Mouse (Mus musculus) liver, embryonic 14.5 days (tissue): ENCODE data around the gene Anpep. TPM values are rescaled to one million over a fixed set of nuclear protein-coding genes. Genes with fewer than 3 reads are reported as not detected.

Experiments
- ATAC-seq: fragments of 200-750 bp; cut with Nextera tagmentation; 2 replicates; pipeline ENCODE4 v1.8.0; 2017; ENCODE audit warnings: moderate number of reproducible peaks, mild to moderate bottlenecking, moderate library complexity; ENCODE audit not compliant: insufficient read depth
- DNase-seq, 3 experiments: peaks; one replicate each; pipeline ENCODE4 v3.0.0-alpha.2; 2012 to 2013; ENCODE audit warnings: low read depth in 3 of 3, low spot score in 3 of 3
- H3K27ac ChIP-seq: fragments of 300-500 bp; sonication (generic); 2 replicates; pipeline ENCODE4 v1.5.1; 2014; ENCODE audit warnings: moderate library complexity, mild to moderate bottlenecking, control low read depth, inconsistent platforms
- H3K27me3 ChIP-seq: fragments of 300-500 bp; sonication (generic); 2 replicates; pipeline ENCODE4 v1.6.1; 2014; ENCODE audit warnings: mild to moderate bottlenecking, low read length, moderate library complexity; ENCODE audit not compliant: control insufficient read depth, insufficient read depth
- H3K36me3 ChIP-seq: fragments of 300-500 bp; sonication (generic); replicated peaks from 2 replicates; pipeline ENCODE4 v1.6.1; 2014; ENCODE audit warnings: low read depth; ENCODE audit not compliant: control insufficient read depth, insufficient read depth
- H3K4me1 ChIP-seq, 2 experiments: fragments of 200-500 bp in 1 of 2; fragments of 300-500 bp in 1 of 2; sonication (generic) in 1 of 2; replicated peaks; 2 replicates each; pipeline ENCODE4 v1.6.1; 2012 to 2014; ENCODE audit warnings: antibody characterized with exemption in 1 of 2, inconsistent platforms in 1 of 2, low read length in 1 of 2; ENCODE audit not compliant: control insufficient read depth in 2 of 2, insufficient read depth in 2 of 2
- H3K4me2 ChIP-seq: fragments of 300-500 bp; sonication (generic); 2 replicates; pipeline ENCODE4 v1.6.1; 2014; ENCODE audit warnings: low read depth, mild to moderate bottlenecking, control low read depth, moderate library complexity
- H3K4me3 ChIP-seq, 2 experiments: fragments of 200-500 bp in 1 of 2; fragments of 300-500 bp in 1 of 2; sonication (generic) in 1 of 2; 2 replicates each; pipeline ENCODE4 v1.5.1; 2012 to 2014; ENCODE audit warnings: low read depth in 2 of 2, low read length in 2 of 2, mild to moderate bottlenecking in 2 of 2, control low read depth in 1 of 2, inconsistent platforms in 1 of 2, moderate library complexity in 1 of 2; ENCODE audit not compliant: insufficient read depth in 1 of 2
- H3K9ac ChIP-seq: fragments of 300-500 bp; sonication (generic); replicated peaks from 2 replicates; pipeline ENCODE4 v1.6.1; 2014; ENCODE audit warnings: mild to moderate bottlenecking, control low read depth, moderate library complexity
- H3K9me3 ChIP-seq: fragments of 300-500 bp; sonication (generic); 2 replicates; pipeline ENCODE4 v1.6.1; 2016; ENCODE audit warnings: low read length, mixed read lengths; ENCODE audit not compliant: control insufficient read depth
- CTCF ChIP-seq: IDR thresholded peaks from 2 replicates; pipeline ENCODE4 v1.5.1; 2016; ENCODE audit warnings: antibody characterized with exemption, low read depth, control low read depth
- EP300 ChIP-seq: IDR thresholded peaks from 2 replicates; pipeline ENCODE4 v1.6.1; 2016; ENCODE audit warnings: antibody characterized with exemption, low read depth
- WGBS: fragments of 180-500 bp; shearing (Covaris S2); extraction: QIAGEN DNeasy Blood & Tissue Kit; methylation state at CpG from one replicate; pipeline ENCODE4 v1.1.7; 2014; ENCODE audit not compliant: insufficient replicate concordance; 5-methylcytosine and 5-hydroxymethylcytosine counted together
- polyA plus RNA-seq, 2 experiments: library from polyadenylated mRNA; depleted of rRNA in 1 of 2; stranded (reverse) in 1 of 2; unstranded in 1 of 2; fragments of >200 nt; fragmentation: Nextera tagmentation in 1 of 2; extraction: Ambion mirVana in 1 of 2; gene quantifications; 2 replicates each; pipeline versions ENCODE4 v1.2.1 to v1.2.3; 2012 to 2014

The Anpep gene
- polyA plus RNA-seq, 2 experiments, result 14.9 to 16.9 TPM

GRCm38 (mm10) chr7:79810611-79811506, 50.0 kb downstream of the Anpep start, which contains the start of gene Mesp2:
Gene Mesp2 (plus strand): TSS chr7:79810727.
- Histone ChIP-seq H3K9me3 (no peaks in the 10 kb centered on the region), H3K4me3 (0 out of 4 replicates have a peak within 1 kb of the TSS, but pooled peaks of 1 of the 2 experiments have one; percentile 6), H3K4me1 (no peaks in the 10 kb centered on the region), H3K27me3 (peaks cover 6% of the 10 kb centered on the region), H3K9ac (no peak within 1 kb of the TSS), H3K4me2 (peak within 1 kb of the TSS; percentile 40), H3K27ac (no peak within 1 kb of the TSS), H3K36me3 (no peaks in the 10 kb centered on the region)
- WGBS, result 10% methylated on average over 71 of the region's 71 CpGs
- peak; percentile 20 to 23 (median 22) for DNase-seq
- peak; percentile 31; the same call in 1 of the 2 replicates for ATAC-seq
- TF ChIP-seq CTCF, result 0 out of 2 replicates have a peak, but pooled peaks have one; percentile 6
- no peak for TF ChIP-seq EP300

- 61% methylated on average over 7 of the region's 7 CpGs for WGBS
- H3K9me3 ChIP-seq, result no peaks in the 10 kb centered on the region
- DNase-seq (no peak), ATAC-seq (no peak)
- peaks cover 6% of the 10 kb centered on the region for H3K27me3 ChIP-seq
- H3K36me3 ChIP-seq, result no peaks in the 10 kb centered on the region
- H3K4me2 ChIP-seq, result no peak overlapping the region
- no peaks in the 10 kb centered on the region for H3K4me1 ChIP-seq
- H3K27ac ChIP-seq, result no peak overlapping the region
- H3K9ac ChIP-seq, result no peak overlapping the region
- H3K4me3 ChIP-seq, result no peak overlapping the region
- TF ChIP-seq CTCF (no peak), EP300 (no peak)
These were observed 52.3 kb downstream of the Anpep start for GRCm38 (mm10) chr7:79808561-79808960.

- H3K9ac ChIP-seq, result no peak overlapping the region
- no peaks in the 10 kb centered on the region for H3K4me1 ChIP-seq
- no peaks in the 10 kb centered on the region for H3K36me3 ChIP-seq
- H3K27ac ChIP-seq, result no peak overlapping the region
- TF ChIP-seq CTCF (no peak), EP300 (no peak)
- no peak overlapping the region for H3K4me3 ChIP-seq
- no peak for DNase-seq
- 57% methylated on average over 2 of the region's 2 CpGs for WGBS
- no peak overlapping the region for H3K4me2 ChIP-seq
- no peaks in the 10 kb centered on the region for H3K9me3 ChIP-seq
- no peak for ATAC-seq
- no peaks in the 10 kb centered on the region for H3K27me3 ChIP-seq
These were observed 57.0 kb downstream of the Anpep start for GRCm38 (mm10) chr7:79803887-79804286.

GRCm38 (mm10) chr7:79802037-79802436, 58.8 kb downstream of the Anpep start:
- DNase-seq (no peak), ATAC-seq (no peak)
- Histone ChIP-seq H3K9me3 (no peaks in the 10 kb centered on the region), H3K4me3 (no peak overlapping the region), H3K4me1 (no peaks in the 10 kb centered on the region), H3K4me2 (no peak overlapping the region), H3K27ac (no peak overlapping the region), H3K27me3 (no peaks in the 10 kb centered on the region), H3K9ac (no peak overlapping the region), H3K36me3 (no peaks in the 10 kb centered on the region)
- TF ChIP-seq CTCF, result no peak
- TF ChIP-seq EP300, result no peak
- 53% methylated on average over 5 of the region's 5 CpGs for WGBS

- TF ChIP-seq CTCF (no peak), EP300 (no peak)
- Histone ChIP-seq H3K4me1 (no peaks in the 10 kb centered on the region), H3K27me3 (no peaks in the 10 kb centered on the region), H3K27ac (no peak overlapping the region), H3K4me2 (no peak overlapping the region), H3K36me3 (no peaks in the 10 kb centered on the region), H3K9me3 (no peaks in the 10 kb centered on the region), H3K4me3 (no peak overlapping the region), H3K9ac (no peak overlapping the region)
- WGBS, result 65% methylated on average over 11 of the region's 11 CpGs
- ATAC-seq (no peak), DNase-seq (no peak)
These were observed 59.5 kb downstream of the Anpep start for GRCm38 (mm10) chr7:79801391-79801790.
